Mouse (Mus musculus): Measurements from ENCODE around the gene Mcf2l. TPM values are rescaled to one million over a fixed set of nuclear protein-coding genes. Genes with fewer than 3 reads are reported as not detected.

The Mcf2l gene
- total RNA-seq, 4 experiments from 2014 or later, result 21.8 to 48.2 (median 31.7) TPM

- no peak for DNase-seq
These were observed 687 bp downstream of the Mcf2l start for GRCm38 (mm10) chr8:12874194-12874791.

GRCm38 (mm10) chr8:12874971-12875370 is 1.4 kb downstream of the Mcf2l start:
- no peak for DNase-seq

- no peak for DNase-seq
These were observed 3.5 kb downstream of the Mcf2l start for GRCm38 (mm10) chr8:12877126-12877525.

GRCm38 (mm10) chr8:12880163-12880562 is 6.6 kb downstream of the Mcf2l start:
- DNase-seq, result no peak

- no peak for DNase-seq
These were observed 9.7 kb downstream of the Mcf2l start for GRCm38 (mm10) chr8:12883051-12884004.

GRCm38 (mm10) chr8:12887772-12888435 is 14.3 kb downstream of the Mcf2l start:
- no peak for DNase-seq

GRCm38 (mm10) chr8:12889046-12889598 is 15.5 kb downstream of the Mcf2l start:
- no peak for DNase-seq

- no peak for DNase-seq
These were observed 19.4 kb downstream of the Mcf2l start for GRCm38 (mm10) chr8:12892882-12893446.

GRCm38 (mm10) chr8:12893797-12894578 is 20.4 kb downstream of the Mcf2l start:
- DNase-seq, result no peak

GRCm38 (mm10) chr8:12894783-12895534 is 21.4 kb downstream of the Mcf2l start:
- no peak for DNase-seq

- no peak for DNase-seq
These were observed 22.0 kb downstream of the Mcf2l start for GRCm38 (mm10) chr8:12895535-12896150.

- DNase-seq, result peak; percentile 17
These were observed 23.1 kb downstream of the Mcf2l start for GRCm38 (mm10) chr8:12896494-12897373.

GRCm38 (mm10) chr8:12897815-12898214 is 24.2 kb downstream of the Mcf2l start:
- DNase-seq, result no peak

- DNase-seq, result no peak
These were observed 30.3 kb downstream of the Mcf2l start for GRCm38 (mm10) chr8:12903790-12904415.

GRCm38 (mm10) chr8:12905122-12905521 is 31.5 kb downstream of the Mcf2l start:
- no peak for DNase-seq

GRCm38 (mm10) chr8:12905599-12906321 is 32.2 kb downstream of the Mcf2l start:
- peak; percentile 45 for DNase-seq

GRCm38 (mm10) chr8:12906597-12906996 is 33.0 kb downstream of the Mcf2l start:
- no peak for DNase-seq

GRCm38 (mm10) chr8:12907730-12908129 is 34.1 kb downstream of the Mcf2l start:
- no peak for DNase-seq
